Mouse (Mus musculus) gastrocnemius, adult 2 months (tissue): ENCODE results near the gene Rbm20. TPM values are rescaled to one million over a fixed set of nuclear protein-coding genes. Genes with fewer than 3 reads are reported as not detected.

ENCODE experiments used
- DNase-seq: peaks from one replicate; pipeline ENCODE4 v3.0.0; 2022
- H3K27ac ChIP-seq: fragments of 200-600 bp; 2 replicates; pipeline ENCODE4 v1.8.1; 2022; ENCODE audit warnings: mild to moderate bottlenecking
- H3K4me3 ChIP-seq: fragments of 200-600 bp; 2 replicates; pipeline ENCODE4 v1.8.1; 2022; ENCODE audit warnings: mild to moderate bottlenecking, moderate library complexity
- CTCF ChIP-seq: fragments of 200-600 bp; IDR thresholded peaks from 2 replicates; pipeline ENCODE4 v1.8.1; 2022; ENCODE audit warnings: antibody characterized with exemption, mild to moderate bottlenecking, moderate library complexity
- intact Hi-C: fragments of 180-260 bp; cut with DNase I; formaldehyde crosslinking; loops from one replicate; pipeline ENCODE4 v1.15.1; 2025
- long read RNA-seq, 2 experiments: library from polyadenylated mRNA; stranded (forward); transcript quantifications; one replicate each; pipeline ENCODE4 v2.0.0; 2021
- total RNA-seq, 2 experiments: library from RNA; stranded (reverse); gene quantifications; 2 replicates each; pipeline ENCODE4 v1.2.3; 2021

Rbm20 gene
- total RNA-seq, result 10 to 100 TPM; 72.6 to 73.2 TPM
- long read RNA-seq, experiment 1, full-length matches to known transcripts, result 10 of 67 reads
- long read RNA-seq, experiment 1, partial matches to known transcripts, result 36 of 67 reads
- long read RNA-seq, experiment 1, other reads (novel, unspliced or antisense), result 21 of 67 reads
- long read RNA-seq, experiment 2, full-length matches to known transcripts, result 9 of 49 reads
- long read RNA-seq, experiment 2, partial matches to known transcripts, result 24 of 49 reads
- long read RNA-seq, experiment 2, other reads (novel, unspliced or antisense), result 16 of 49 reads

DNA sequence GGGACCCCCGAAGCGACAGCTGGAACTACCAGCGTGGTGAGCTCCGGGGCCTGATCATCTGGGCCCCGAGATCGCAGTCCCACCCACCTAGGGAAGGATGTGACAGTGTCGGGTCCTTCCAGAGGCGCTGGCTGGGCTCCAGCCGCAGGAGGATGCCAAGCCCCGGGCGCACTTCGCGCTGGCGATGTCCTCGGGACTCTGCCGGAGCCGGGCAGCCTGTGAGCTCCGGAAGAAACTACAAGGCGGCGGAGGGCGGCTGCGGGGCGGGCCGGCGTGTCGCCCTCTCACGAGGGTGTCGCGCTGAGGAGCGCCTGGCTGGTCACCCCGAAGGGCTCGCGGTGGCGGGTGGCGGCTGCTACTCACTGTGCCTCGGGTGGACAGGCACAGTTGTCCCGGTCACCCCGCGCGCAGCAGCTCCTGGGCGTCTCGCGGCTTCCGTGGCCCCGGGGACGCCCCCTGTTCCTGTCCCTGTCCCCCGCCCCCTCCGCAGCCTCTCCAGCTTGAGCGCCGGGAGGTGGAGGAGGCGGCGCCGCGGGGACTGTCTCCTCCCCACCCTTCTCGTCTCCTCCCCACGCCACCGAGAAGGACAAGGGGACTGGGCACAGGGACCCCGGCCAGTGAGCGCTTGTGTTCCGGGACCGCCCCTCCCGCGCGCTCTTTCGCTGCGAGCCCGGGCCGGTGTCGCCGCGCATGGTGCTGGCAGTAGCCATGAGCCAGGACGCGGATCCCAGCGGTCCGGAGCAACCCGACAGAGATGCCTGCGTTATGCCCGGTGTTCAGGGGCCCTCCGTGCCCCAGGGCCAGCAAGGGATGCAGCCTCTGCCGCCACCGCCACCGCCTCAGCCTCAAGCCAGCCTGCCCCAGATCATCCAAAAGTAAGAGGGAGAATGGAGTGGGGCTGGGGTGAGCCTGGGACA, at the start of gene Rbm20:
Gene Rbm20 (plus strand): TSS at position 589 of the 917 bp plus-strand sequence.
- peak; percentile 85 for DNase-seq
- Histone ChIP-seq H3K4me3 (peak within 1 kb of the TSS; percentile 88), H3K27ac (peak within 1 kb of the TSS; percentile 93)
- no peak for TF ChIP-seq CTCF
- intact Hi-C loops, result loop anchor here (1.0 to 2.0 kb wide), 2 partner anchors 20 to 50 kb away; no protein-coding TSS in a partner anchor

DNA sequence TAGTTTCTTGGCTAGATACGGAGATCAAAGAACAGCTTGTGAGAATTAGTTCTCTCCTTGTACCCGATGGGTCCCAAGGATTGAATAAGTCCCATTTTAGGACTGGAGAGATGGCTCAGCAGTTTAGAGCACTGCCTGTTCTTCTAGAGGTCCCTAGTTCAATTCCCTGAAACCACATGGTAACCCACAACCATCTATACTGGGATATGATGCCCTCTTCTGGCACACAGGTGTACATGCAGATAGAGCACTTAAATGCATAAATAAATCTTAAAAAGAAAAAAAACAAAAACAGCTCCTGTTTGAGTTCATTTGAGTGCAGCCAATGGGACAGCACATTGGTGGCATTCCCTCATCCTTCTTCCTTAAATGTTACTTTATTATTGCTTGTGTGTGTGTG, 39.1 kb upstream of the Rbm20 start:
- no peak for DNase-seq
- peak; percentile 58 for TF ChIP-seq CTCF
- intact Hi-C loops, result loop anchor here (2.0 kb wide), 1 partner anchor 37 kb away; the partner anchor contains the start of gene Smc3
- Histone ChIP-seq H3K4me3 (no peak overlapping the region), H3K27ac (no peak overlapping the region)

DNA sequence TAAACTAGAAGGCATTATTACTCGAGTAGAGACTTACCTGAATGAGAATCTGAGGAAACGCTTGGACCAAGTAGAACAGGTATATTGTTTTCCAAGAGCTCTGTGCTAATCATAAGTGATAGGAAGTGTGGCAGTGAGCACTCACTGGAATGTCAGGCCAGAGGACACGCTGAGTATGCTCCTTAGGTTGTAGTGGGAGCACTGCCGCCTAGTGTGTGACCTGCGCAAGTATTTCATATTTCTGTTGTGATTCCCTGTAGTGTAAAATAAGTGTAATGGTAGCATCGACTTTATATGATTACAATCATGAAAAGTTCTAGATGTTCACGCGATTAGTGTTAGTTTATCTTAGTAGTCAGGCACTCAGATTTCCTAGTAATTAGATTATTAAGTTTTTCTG, 38.4 kb upstream of the Rbm20 start:
- intact Hi-C loops, result loop anchor here (2.0 kb wide), 1 partner anchor 38 kb away; the partner anchor contains the start of gene Smc3
- Histone ChIP-seq H3K27ac (no peak overlapping the region), H3K4me3 (no peak overlapping the region)
- DNase-seq, result no peak
- peak; percentile 22; the same call in 1 of the 2 replicates for TF ChIP-seq CTCF

DNA sequence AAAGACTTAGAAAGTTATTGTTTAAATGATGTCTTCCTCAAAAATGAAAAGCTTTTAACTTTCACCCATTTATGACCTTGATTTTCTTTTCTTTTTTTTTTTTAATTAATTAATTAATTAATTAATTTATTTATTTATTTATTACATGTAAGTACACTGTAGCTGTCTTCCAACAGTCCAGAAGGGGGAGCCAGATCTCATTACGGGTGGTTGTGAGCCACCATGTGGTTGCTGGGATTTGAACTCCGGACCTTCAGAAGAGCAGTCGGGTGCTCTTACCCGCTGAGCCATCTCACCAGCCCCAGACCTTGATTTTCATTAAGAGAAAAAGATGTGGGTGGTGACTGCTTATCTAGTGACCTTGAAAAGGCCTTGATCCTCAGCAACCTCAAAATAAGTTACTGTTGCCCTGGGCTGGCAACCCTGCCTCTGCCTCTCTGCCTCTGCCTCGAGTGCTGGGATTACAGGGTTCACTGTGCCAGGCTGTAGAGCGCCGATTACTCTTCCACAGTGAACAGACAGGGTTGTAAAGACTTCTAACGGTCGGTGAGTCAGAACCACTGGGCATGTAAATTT, 33.0 kb upstream of the Rbm20 start:
- Histone ChIP-seq H3K27ac (no peak overlapping the region), H3K4me3 (no peak overlapping the region)
- DNase-seq, result no peak
- TF ChIP-seq CTCF, result peak; percentile 43
- intact Hi-C loops, result loop anchor here (10.0 kb wide), 1 partner anchor 181 kb away; no protein-coding TSS in a partner anchor

DNA sequence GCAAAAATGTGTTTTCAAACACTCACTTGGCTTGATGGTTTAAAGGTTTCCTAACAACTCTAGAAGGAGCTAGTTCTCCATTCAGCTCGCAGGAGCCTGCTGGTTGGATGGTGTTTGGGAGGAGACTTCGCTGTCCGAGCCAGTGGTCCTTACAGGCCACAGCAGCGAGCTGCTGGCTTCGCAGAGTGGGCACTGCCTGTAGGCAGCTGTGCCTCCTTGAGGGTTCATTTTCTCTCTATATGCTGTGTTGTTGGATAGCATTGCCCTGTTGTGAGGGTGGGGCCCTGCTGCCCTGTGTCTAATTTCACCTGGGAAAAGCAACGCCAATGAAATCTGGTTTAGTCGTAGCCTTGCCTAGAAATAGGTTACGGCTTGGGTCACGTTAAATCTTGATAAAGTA, 29.8 kb upstream of the Rbm20 start:
- Histone ChIP-seq H3K27ac (peak overlapping the region; percentile 92), H3K4me3 (no peak overlapping the region)
- intact Hi-C loops, result loop anchor here (5.0 to 10.0 kb wide), 4 partner anchors 55 to 280 kb away; no protein-coding TSS in a partner anchor
- no peak for TF ChIP-seq CTCF
- peak; percentile 36 for DNase-seq

DNA sequence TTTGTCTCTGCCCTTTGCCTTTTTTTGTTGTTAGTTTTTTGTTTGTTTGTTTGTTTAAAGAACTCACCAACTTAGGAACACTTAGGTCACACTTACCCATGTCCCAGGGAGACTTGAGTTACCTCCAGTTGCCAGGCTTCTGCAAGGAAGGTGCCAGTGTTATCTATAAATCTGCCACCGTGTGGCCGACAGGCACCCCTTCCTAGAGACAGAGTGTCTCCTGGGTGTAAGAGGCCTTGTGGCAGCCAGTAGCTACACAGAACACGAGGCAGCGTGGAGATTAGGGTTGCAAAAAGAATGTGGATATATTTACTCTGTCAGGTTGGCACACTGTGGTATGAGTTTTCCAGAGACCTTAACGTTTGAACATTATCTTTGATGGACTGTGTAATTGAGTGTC, 29.1 kb upstream of the Rbm20 start:
- DNase-seq, result peak; percentile 72
- intact Hi-C loops, result loop anchor here (2.0 to 10.0 kb wide), 5 partner anchors 54 to 279 kb away; no protein-coding TSS in a partner anchor
- peak overlapping the region; percentile 92 for H3K27ac ChIP-seq

DNA sequence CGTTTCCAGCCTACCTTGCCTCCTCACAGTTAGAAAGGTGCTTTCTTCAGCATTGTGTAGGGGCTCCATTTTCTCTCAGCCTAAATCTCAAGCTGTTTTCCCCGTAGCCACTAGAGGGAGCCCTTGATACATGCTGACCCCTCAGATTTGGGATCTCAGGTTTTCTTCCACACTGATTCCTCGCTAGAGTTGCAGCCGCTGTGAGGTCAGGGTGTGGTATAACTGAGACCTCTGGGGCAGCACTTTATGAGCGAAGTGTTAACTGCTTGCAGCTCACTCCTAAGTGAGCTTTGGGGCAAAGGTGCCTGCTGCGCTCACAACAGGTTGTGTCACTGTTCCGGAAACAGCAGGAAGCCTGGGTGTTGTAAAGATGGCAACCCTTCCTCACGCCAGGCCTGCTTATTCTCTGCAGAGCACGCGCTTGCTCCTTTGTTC, 28.3 kb upstream of the Rbm20 start:
- peak; percentile 78 for DNase-seq
- H3K27ac ChIP-seq, result peak overlapping the region; percentile 92
- peak; percentile 94 for TF ChIP-seq CTCF
- intact Hi-C loops, result loop anchor here (2.0 to 10.0 kb wide), 5 partner anchors 53 to 278 kb away; no protein-coding TSS in a partner anchor
- H3K4me3 ChIP-seq, result peak overlapping the region; percentile 21

More for the DNA sequence above, 29.1 kb upstream of the Rbm20 start:
- peak; percentile 45 for TF ChIP-seq CTCF
- H3K4me3 ChIP-seq, result no peak overlapping the region

DNA sequence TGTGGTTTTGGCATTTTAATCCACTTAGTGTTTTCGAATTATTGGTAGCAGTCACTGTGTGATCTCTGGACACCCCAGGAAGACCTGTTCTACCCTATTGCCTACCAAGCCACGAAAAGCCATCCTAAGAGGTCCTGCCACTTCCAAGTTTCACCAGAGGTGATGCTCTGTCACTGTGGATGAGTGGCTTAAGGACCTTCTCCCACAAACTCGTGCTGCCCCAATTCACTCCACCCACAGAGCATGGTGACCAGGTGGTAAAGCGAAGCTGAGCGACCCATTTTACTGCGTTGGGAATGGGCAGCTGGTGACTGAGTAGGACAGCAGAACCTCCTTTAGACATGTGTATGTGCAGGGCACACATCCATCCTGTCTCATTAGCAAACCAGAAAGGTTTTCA, 27.7 kb upstream of the Rbm20 start:
- Histone ChIP-seq H3K4me3 (peak overlapping the region; percentile 21), H3K27ac (peak overlapping the region; percentile 92)
- TF ChIP-seq CTCF, result peak; percentile 59
- intact Hi-C loops, result loop anchor here (2.0 to 10.0 kb wide), 5 partner anchors 53 to 278 kb away; no protein-coding TSS in a partner anchor
- DNase-seq, result peak; percentile 33

DNA sequence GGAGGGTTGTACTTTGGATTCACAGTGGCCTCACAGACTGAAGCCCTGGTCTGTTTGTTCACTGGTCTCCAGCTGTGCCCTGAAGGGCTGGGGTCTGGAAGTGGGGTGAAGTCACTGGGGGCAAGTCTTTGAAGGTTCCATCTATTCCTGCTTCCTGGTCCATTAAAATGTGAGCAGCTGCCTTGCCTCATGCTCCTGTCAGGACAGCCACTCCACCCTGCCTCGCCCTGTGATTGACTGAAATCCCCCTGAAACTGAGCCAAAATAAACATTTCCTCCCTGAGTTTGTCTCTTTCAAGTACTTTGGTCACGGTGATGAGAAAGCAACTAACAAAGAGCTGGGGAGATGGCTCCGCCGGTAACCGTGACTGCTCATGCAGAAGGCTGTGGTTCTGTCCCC, 27.3 kb upstream of the Rbm20 start:
- no peak for DNase-seq
- TF ChIP-seq CTCF, result no peak
- Histone ChIP-seq H3K4me3 (no peak overlapping the region), H3K27ac (peak overlapping the region; percentile 92)
- intact Hi-C loops, result loop anchor here (2.0 to 10.0 kb wide), 5 partner anchors 52 to 277 kb away; no protein-coding TSS in a partner anchor

DNA sequence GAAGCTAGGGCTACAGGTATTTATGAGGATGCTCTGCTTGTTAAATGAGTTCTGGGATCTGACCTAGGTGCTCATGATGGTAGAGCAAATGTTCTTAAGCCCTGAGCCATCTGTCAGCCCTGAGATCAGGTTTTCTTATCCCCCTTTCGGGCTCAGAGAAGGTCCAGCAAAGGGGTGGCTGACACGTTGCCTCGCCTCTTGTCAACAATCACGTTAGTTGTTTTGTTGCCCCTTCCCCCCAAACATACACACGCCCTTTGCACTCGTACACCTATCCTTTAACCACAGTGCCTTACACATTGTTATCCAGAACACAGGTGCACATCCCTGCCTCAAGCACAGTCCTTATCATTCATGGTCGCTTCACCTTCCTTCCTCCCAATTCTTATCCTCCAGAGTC, 26.2 kb upstream of the Rbm20 start:
- no peak for DNase-seq
- Histone ChIP-seq H3K4me3 (no peak overlapping the region), H3K27ac (no peak overlapping the region)
- intact Hi-C loops, result no loop called here
- no peak for TF ChIP-seq CTCF

DNA sequence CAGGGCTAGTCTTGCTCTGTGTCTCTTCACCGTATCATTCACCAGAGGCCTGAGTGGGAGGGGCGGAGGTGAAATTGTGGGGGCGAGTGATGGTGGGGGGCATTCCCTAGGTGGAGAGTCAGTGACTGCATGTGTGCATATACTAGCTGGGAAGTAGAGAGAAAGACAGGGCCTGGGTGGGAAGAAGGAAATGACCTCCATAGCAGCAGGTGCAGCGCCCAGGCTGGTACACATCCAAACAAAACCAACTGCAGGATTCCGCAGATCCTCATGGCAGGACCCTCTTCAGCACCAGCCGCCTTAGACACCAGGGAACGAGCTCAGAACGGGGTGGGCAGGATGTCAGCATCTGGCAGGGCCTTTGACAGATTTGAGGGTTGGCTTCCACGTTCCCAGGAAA, 24.8 kb upstream of the Rbm20 start:
- TF ChIP-seq CTCF, result no peak
- Histone ChIP-seq H3K27ac (no peak overlapping the region), H3K4me3 (no peak overlapping the region)
- intact Hi-C loops, result no loop called here
- no peak for DNase-seq
